Mouse (Mus musculus) lung, embryonic 14.5 days (tissue): ENCODE data around the gene Phf20. TPM values are rescaled to one million over a fixed set of nuclear protein-coding genes. Genes with fewer than 3 reads are reported as not detected.

Experiments used
- ATAC-seq: fragments of 200-750 bp; cut with Nextera tagmentation; 2 replicates; pipeline ENCODE4 v1.8.0; 2017; ENCODE audit warnings: mild to moderate bottlenecking, moderate TSS enrichment, moderate library complexity; ENCODE audit not compliant: insufficient read depth
- DNase-seq: peaks from one replicate; pipeline ENCODE4 v3.0.0-alpha.2; 2015
- H3K27ac ChIP-seq: fragments of 300-500 bp; sonication (generic); 2 replicates; pipeline ENCODE4 v1.5.1; 2014; ENCODE audit warnings: low read depth, mild to moderate bottlenecking, moderate library complexity
- H3K27me3 ChIP-seq: fragments of 300-500 bp; sonication (generic); 2 replicates; pipeline ENCODE4 v1.6.1; 2014; ENCODE audit warnings: low read length, control low read depth; ENCODE audit not compliant: insufficient read depth
- H3K36me3 ChIP-seq: fragments of 300-500 bp; sonication (generic); 2 replicates; pipeline ENCODE4 v1.6.1; 2014; ENCODE audit warnings: control low read depth; ENCODE audit not compliant: insufficient read depth
- H3K4me1 ChIP-seq: fragments of 300-500 bp; sonication (generic); 2 replicates; pipeline ENCODE4 v1.6.1; 2014; ENCODE audit warnings: antibody characterized with exemption, control low read depth; ENCODE audit not compliant: insufficient read depth
- H3K4me2 ChIP-seq: fragments of 300-500 bp; sonication (generic); 2 replicates; pipeline ENCODE4 v1.6.1; 2014; ENCODE audit warnings: mild to moderate bottlenecking
- H3K4me3 ChIP-seq: fragments of 300-500 bp; sonication (generic); 2 replicates; pipeline ENCODE4 v1.5.1; 2014; ENCODE audit warnings: low read depth, low read length
- H3K9ac ChIP-seq: fragments of 300-500 bp; sonication (generic); 2 replicates; pipeline ENCODE4 v1.6.1; 2014
- H3K9me3 ChIP-seq: fragments of 300-500 bp; sonication (generic); 2 replicates; pipeline ENCODE4 v1.6.1; 2016; ENCODE audit warnings: low read depth, low read length, control low read depth
- CTCF ChIP-seq: IDR thresholded peaks from 2 replicates; pipeline ENCODE4 v1.5.1; 2016; ENCODE audit warnings: antibody characterized with exemption, low read depth
- WGBS: fragments of 180-500 bp; shearing (Covaris S2); extraction: QIAGEN DNeasy Blood & Tissue Kit; methylation state at CpG from one replicate; pipeline ENCODE4 v1.1.7; 2014; 5-methylcytosine and 5-hydroxymethylcytosine counted together
- polyA plus RNA-seq: library from polyadenylated mRNA; unstranded; fragments of >200 nt; fragmentation: Nextera tagmentation; extraction: Ambion mirVana; gene quantifications from 2 replicates; pipeline ENCODE4 v1.2.1, GENCODE M21; 2014

The Phf20 gene
- polyA plus RNA-seq, 1 experiment from 2014 or later, result 73.6 TPM

- no peak overlapping the region for H3K27ac ChIP-seq
- 88% methylated on average over 4 of the region's 4 CpGs for WGBS
These were observed 5.2 kb downstream of the Phf20 start for GRCm38 (mm10) chr2:156201486-156201885.

GRCm38 (mm10) chr2:156202848-156203437 is 6.7 kb downstream of the Phf20 start:
- DNase-seq, result peak; percentile 85
- peak; percentile 86 for ATAC-seq
- H3K4me1 ChIP-seq, result peaks cover 11% of the 10 kb centered on the region
- no peaks in the 10 kb centered on the region for H3K9me3 ChIP-seq
- no peak overlapping the region for H3K4me3 ChIP-seq
- H3K36me3 ChIP-seq, result peaks cover 31% of the 10 kb centered on the region
- no peak for TF ChIP-seq CTCF
- 21% methylated on average over 3 of the region's 3 CpGs for WGBS
- no peak overlapping the region; the same call in 1 of the 2 replicates for H3K9ac ChIP-seq
- H3K27me3 ChIP-seq, result no peaks in the 10 kb centered on the region
- peak overlapping the region; percentile 12; the same call in 1 of the 2 replicates for H3K27ac ChIP-seq
- H3K4me2 ChIP-seq, result no peak overlapping the region

More at GRCm38 (mm10) chr2:156201486-156201885, 5.2 kb downstream of the Phf20 start:
- H3K4me2 ChIP-seq, result no peak overlapping the region
- no peak overlapping the region for H3K4me3 ChIP-seq
- no peak for DNase-seq
- H3K27me3 ChIP-seq, result no peaks in the 10 kb centered on the region
- TF ChIP-seq CTCF, result no peak
- peaks cover 14% of the 10 kb centered on the region for H3K4me1 ChIP-seq
- no peaks in the 10 kb centered on the region for H3K9me3 ChIP-seq
- ATAC-seq, result no peak
- H3K36me3 ChIP-seq, result peaks cover 25% of the 10 kb centered on the region; the same call in 1 of the 2 replicates
- H3K9ac ChIP-seq, result no peak overlapping the region

DNA sequence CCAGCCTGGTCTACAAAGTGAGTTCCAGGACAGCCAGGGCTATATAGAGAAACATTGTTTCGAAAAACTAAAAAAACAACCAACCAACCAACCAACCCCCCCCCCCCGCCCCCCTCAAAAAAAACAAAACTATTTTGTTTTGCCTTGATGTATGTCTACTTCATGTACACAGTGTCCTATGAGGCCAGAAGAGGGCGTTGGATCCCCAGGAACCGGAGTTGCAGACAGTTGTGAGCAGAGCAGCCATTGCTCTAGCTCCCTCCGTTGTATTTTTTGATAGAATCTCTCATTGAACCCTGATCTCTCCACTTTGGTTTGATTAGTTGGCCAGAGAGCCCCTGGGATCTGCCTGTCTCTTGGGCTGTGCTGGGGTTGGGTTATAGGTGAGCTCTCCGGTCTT is 7.7 kb downstream of the Phf20 start:
- peaks cover 31% of the 10 kb centered on the region for H3K36me3 ChIP-seq
- no peak overlapping the region for H3K27ac ChIP-seq
- peaks cover 11% of the 10 kb centered on the region for H3K4me1 ChIP-seq
- DNase-seq (no peak), ATAC-seq (no peak)
- no peaks in the 10 kb centered on the region for H3K27me3 ChIP-seq
- no peaks in the 10 kb centered on the region for H3K9me3 ChIP-seq
- no peak overlapping the region for H3K4me2 ChIP-seq
- H3K4me3 ChIP-seq, result no peak overlapping the region
- no peak overlapping the region for H3K9ac ChIP-seq
- TF ChIP-seq CTCF, result peak; percentile 4; the same call in 1 of the 2 replicates
- WGBS, result 88% methylated on average over 6 of the region's 6 CpGs

DNA sequence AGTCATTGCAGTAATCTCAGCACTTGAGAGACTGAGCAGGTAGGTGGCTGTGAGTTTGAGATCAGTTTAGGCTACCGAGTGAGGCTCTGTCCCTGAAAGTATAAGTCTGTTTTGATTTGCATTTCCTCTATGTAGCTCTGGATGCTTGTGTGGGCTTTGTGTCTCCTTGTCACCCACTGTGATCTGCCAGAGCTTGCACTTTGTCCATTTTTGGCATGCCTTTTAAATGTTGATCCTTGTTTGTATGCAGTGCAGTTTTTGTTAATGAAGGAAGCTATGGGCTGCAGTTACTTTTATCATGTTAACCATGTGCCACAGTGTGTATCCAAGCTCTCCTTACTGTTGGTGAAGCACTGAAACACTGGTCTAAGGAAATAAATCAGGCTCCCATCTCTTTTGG is 21.5 kb downstream of the Phf20 start:
- DNase-seq (no peak), ATAC-seq (no peak)
- Histone ChIP-seq H3K36me3 (peaks cover 22% of the 10 kb centered on the region; the same call in 1 of the 2 replicates), H3K4me1 (no peaks in the 10 kb centered on the region), H3K27ac (no peak overlapping the region), H3K9me3 (no peaks in the 10 kb centered on the region), H3K9ac (no peak overlapping the region), H3K4me2 (no peak overlapping the region), H3K4me3 (no peak overlapping the region), H3K27me3 (no peaks in the 10 kb centered on the region)
- 78% methylated on average over 1 of the region's 1 CpGs for WGBS
- TF ChIP-seq CTCF, result no peak

GRCm38 (mm10) chr2:156222100-156222499 is 25.8 kb downstream of the Phf20 start:
- no peak for DNase-seq
- no peak overlapping the region for H3K4me3 ChIP-seq
- no peak for TF ChIP-seq CTCF
- no peaks in the 10 kb centered on the region for H3K4me1 ChIP-seq
- no peaks in the 10 kb centered on the region for H3K27me3 ChIP-seq
- ATAC-seq, result no peak
- no peak overlapping the region for H3K27ac ChIP-seq
- no peaks in the 10 kb centered on the region for H3K9me3 ChIP-seq
- H3K4me2 ChIP-seq, result no peak overlapping the region
- H3K36me3 ChIP-seq, result peaks cover 53% of the 10 kb centered on the region
- no peak overlapping the region for H3K9ac ChIP-seq

DNA sequence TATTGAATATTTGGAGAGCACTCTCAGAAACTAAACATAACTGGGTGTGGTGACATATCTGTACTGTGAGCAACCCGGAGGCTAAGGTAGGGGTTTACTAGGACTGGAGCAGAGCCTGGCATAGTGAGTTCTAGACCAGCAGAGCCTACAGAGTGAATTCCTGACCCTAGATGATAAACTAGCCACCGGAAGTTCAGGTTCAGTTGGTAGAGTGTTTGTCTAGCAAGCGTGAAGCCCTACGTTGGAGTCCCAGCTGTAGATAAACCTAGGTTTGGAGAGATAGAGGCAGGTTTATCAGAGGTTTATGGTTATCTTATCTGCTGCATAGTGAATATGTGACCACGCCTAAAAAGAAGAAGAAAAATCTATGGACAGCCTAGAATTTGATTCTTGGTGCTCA is 27.8 kb downstream of the Phf20 start:
- ATAC-seq (no peak), DNase-seq (no peak)
- H3K4me3 ChIP-seq, result no peak overlapping the region
- H3K9me3 ChIP-seq, result no peaks in the 10 kb centered on the region
- no peak overlapping the region for H3K9ac ChIP-seq
- no peaks in the 10 kb centered on the region for H3K27me3 ChIP-seq
- H3K4me2 ChIP-seq, result no peak overlapping the region
- WGBS, result 80% methylated on average over 5 of the region's 5 CpGs
- no peaks in the 10 kb centered on the region for H3K4me1 ChIP-seq
- TF ChIP-seq CTCF, result no peak
- H3K27ac ChIP-seq, result no peak overlapping the region
- peaks cover 60% of the 10 kb centered on the region for H3K36me3 ChIP-seq

DNA sequence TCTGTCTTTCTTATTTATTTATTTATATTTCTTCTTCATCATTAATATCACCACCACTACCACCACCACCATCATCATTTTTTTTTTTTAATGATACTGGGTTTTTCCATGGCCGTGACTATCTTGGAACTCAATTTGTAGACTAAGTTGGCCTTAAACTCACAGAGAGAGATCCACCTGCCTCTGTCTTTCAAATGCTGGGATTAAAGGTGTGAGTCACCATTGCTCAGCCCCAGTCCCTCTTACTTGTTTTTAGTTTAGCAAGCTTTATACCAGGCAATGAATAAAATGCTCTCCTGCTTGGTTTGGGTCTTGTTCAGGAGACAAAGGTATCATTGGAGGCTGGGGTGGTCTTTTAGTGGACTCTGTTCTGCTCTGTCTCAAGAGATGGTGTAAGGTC is 31.4 kb downstream of the Phf20 start:
- no peak overlapping the region for H3K4me2 ChIP-seq
- H3K9ac ChIP-seq, result no peak overlapping the region
- DNase-seq, result no peak
- H3K27me3 ChIP-seq, result no peaks in the 10 kb centered on the region
- ATAC-seq, result no peak
- H3K4me3 ChIP-seq, result no peak overlapping the region
- H3K9me3 ChIP-seq, result no peaks in the 10 kb centered on the region
- 97% methylated on average over 1 of the region's 1 CpGs for WGBS
- H3K4me1 ChIP-seq, result no peaks in the 10 kb centered on the region
- no peak for TF ChIP-seq CTCF
- peaks cover 69% of the 10 kb centered on the region for H3K36me3 ChIP-seq
- no peak overlapping the region for H3K27ac ChIP-seq
